Mouse (Mus musculus) liver, embryonic 14.5 days (tissue): Measurements from ENCODE around the gene Mst1. TPM values are rescaled to one million over a fixed set of nuclear protein-coding genes. Genes with fewer than 3 reads are reported as not detected.

Experiments
- ATAC-seq: fragments of 200-750 bp; cut with Nextera tagmentation; 2 replicates; pipeline ENCODE4 v1.8.0; 2017; ENCODE audit warnings: moderate number of reproducible peaks, mild to moderate bottlenecking, moderate library complexity; ENCODE audit not compliant: insufficient read depth
- DNase-seq, 3 experiments: peaks; one replicate each; pipeline ENCODE4 v3.0.0-alpha.2; 2012 to 2013; ENCODE audit warnings: low read depth in 3 of 3, low spot score in 3 of 3
- H3K27ac ChIP-seq: fragments of 300-500 bp; sonication (generic); 2 replicates; pipeline ENCODE4 v1.5.1; 2014; ENCODE audit warnings: moderate library complexity, mild to moderate bottlenecking, control low read depth, inconsistent platforms
- H3K27me3 ChIP-seq: fragments of 300-500 bp; sonication (generic); 2 replicates; pipeline ENCODE4 v1.6.1; 2014; ENCODE audit warnings: mild to moderate bottlenecking, low read length, moderate library complexity; ENCODE audit not compliant: control insufficient read depth, insufficient read depth
- H3K36me3 ChIP-seq: fragments of 300-500 bp; sonication (generic); replicated peaks from 2 replicates; pipeline ENCODE4 v1.6.1; 2014; ENCODE audit warnings: low read depth; ENCODE audit not compliant: control insufficient read depth, insufficient read depth
- H3K4me1 ChIP-seq, 2 experiments: fragments of 200-500 bp in 1 of 2; fragments of 300-500 bp in 1 of 2; sonication (generic) in 1 of 2; replicated peaks; 2 replicates each; pipeline ENCODE4 v1.6.1; 2012 to 2014; ENCODE audit warnings: antibody characterized with exemption in 1 of 2, inconsistent platforms in 1 of 2, low read length in 1 of 2; ENCODE audit not compliant: control insufficient read depth in 2 of 2, insufficient read depth in 2 of 2
- H3K4me2 ChIP-seq: fragments of 300-500 bp; sonication (generic); 2 replicates; pipeline ENCODE4 v1.6.1; 2014; ENCODE audit warnings: low read depth, mild to moderate bottlenecking, control low read depth, moderate library complexity
- H3K4me3 ChIP-seq, 2 experiments: fragments of 200-500 bp in 1 of 2; fragments of 300-500 bp in 1 of 2; sonication (generic) in 1 of 2; 2 replicates each; pipeline ENCODE4 v1.5.1; 2012 to 2014; ENCODE audit warnings: low read depth in 2 of 2, low read length in 2 of 2, mild to moderate bottlenecking in 2 of 2, control low read depth in 1 of 2, inconsistent platforms in 1 of 2, moderate library complexity in 1 of 2; ENCODE audit not compliant: insufficient read depth in 1 of 2
- H3K9ac ChIP-seq: fragments of 300-500 bp; sonication (generic); replicated peaks from 2 replicates; pipeline ENCODE4 v1.6.1; 2014; ENCODE audit warnings: mild to moderate bottlenecking, control low read depth, moderate library complexity
- H3K9me3 ChIP-seq: fragments of 300-500 bp; sonication (generic); 2 replicates; pipeline ENCODE4 v1.6.1; 2016; ENCODE audit warnings: low read length, mixed read lengths; ENCODE audit not compliant: control insufficient read depth
- CTCF ChIP-seq: IDR thresholded peaks from 2 replicates; pipeline ENCODE4 v1.5.1; 2016; ENCODE audit warnings: antibody characterized with exemption, low read depth, control low read depth
- EP300 ChIP-seq: IDR thresholded peaks from 2 replicates; pipeline ENCODE4 v1.6.1; 2016; ENCODE audit warnings: antibody characterized with exemption, low read depth
- WGBS: fragments of 180-500 bp; shearing (Covaris S2); extraction: QIAGEN DNeasy Blood & Tissue Kit; methylation state at CpG from one replicate; pipeline ENCODE4 v1.1.7; 2014; ENCODE audit not compliant: insufficient replicate concordance; 5-methylcytosine and 5-hydroxymethylcytosine counted together
- polyA plus RNA-seq, 2 experiments: library from polyadenylated mRNA; depleted of rRNA in 1 of 2; stranded (reverse) in 1 of 2; unstranded in 1 of 2; fragments of >200 nt; fragmentation: Nextera tagmentation in 1 of 2; extraction: Ambion mirVana in 1 of 2; gene quantifications; 2 replicates each; pipeline versions ENCODE4 v1.2.1 to v1.2.3; 2012 to 2014

Gene Mst1
- polyA plus RNA-seq, 2 experiments, result 21.0 to 24.1 TPM

DNA sequence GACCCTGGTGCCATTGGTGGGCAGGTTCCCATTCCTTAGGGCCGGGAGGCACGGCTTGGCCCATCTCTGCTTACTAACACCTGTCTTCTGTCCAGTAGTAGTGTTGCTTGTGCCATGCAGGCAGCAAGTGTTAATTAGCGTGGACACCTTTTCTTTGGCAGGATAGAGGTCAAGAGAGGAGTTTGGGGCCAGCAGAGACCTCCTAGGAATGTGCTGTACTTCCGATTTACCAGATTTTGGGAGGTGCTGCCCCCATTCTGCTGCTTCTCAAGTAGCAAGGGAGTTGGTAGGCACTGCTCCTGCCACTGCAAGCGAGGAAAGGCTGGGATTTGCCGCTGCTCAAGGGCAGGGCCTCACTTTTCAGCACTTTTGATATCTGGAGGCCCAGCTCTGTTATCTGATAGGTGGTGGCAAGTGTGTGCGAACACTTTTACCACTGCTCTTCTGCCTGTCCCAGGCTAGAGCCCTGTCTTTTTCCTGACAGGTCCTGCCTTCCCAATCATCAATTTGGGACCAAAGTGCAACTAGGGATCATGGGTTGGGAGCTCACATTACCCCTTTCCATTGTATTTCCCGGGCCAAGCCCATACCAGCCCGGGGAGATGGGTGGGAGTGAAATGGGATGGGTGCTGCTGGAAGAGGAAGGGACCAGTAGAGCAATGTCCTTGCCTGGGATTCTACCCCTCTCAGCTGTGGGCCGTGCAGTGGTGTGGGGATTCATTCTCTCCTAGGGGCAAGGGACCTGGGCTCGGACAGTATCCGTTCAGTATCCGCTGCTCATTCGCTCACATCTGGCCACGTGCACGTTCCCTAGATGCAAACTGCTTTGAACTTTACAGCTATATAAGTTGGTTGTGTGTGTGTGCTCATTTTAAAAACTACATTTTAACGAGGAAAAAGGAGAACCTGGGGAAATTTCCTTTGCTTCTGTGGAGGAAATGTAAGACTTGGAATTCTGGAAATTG, 32.4 kb upstream of the Mst1 start:
- no peaks in the 10 kb centered on the region for H3K27me3 ChIP-seq
- WGBS, result 34% methylated on average over 17 of the region's 17 CpGs
- peak overlapping the region; percentile 67 for H3K9ac ChIP-seq
- H3K4me3 ChIP-seq, result peak overlapping the region; percentile 57 to 66
- H3K4me1 ChIP-seq, result peaks cover 22 to 32% of the 10 kb centered on the region in 2 experiments
- H3K36me3 ChIP-seq, result peaks cover 62% of the 10 kb centered on the region
- ATAC-seq, result peak; percentile 9; the same call in 1 of the 2 replicates
- peak; percentile 52 to 63 (median 54) for DNase-seq
- H3K27ac ChIP-seq, result peak overlapping the region; percentile 92
- no peaks in the 10 kb centered on the region for H3K9me3 ChIP-seq
- peak overlapping the region; percentile 98 for H3K4me2 ChIP-seq
- TF ChIP-seq CTCF (no peak; the same call in 1 of the 2 replicates), EP300 (no peak)

DNA sequence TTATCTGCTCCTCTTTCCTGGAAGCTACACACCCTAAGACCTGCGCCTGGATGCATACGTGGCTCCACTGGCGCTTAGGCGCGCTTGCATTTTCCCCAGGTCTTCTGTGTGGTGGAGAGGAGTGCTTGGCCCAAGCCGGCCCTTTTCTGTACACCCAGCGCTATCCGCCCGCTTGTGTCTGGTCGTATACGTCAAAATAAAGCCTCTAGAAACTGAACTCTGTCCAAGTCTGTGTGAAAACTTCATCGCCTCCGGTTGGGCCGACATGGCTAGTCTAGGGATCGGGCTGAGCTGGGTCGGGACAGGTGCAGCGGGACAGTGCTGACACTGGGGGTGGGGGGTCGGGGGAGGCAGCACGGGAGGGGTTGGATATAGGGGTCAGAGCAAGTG, 31.7 kb upstream of the Mst1 start:
- H3K27me3 ChIP-seq, result no peaks in the 10 kb centered on the region
- peaks cover 22 to 36% of the 10 kb centered on the region in 2 experiments for H3K4me1 ChIP-seq
- WGBS, result 2% methylated on average over 19 of the region's 19 CpGs
- no peak for TF ChIP-seq CTCF
- TF ChIP-seq EP300, result no peak
- H3K27ac ChIP-seq, result peak overlapping the region; percentile 92
- peak overlapping the region; percentile 57 to 66 for H3K4me3 ChIP-seq
- H3K9me3 ChIP-seq, result no peaks in the 10 kb centered on the region
- DNase-seq (peak in 2 of 3 experiments; percentile 31 to 50), ATAC-seq (peak; percentile 9)
- H3K9ac ChIP-seq, result peak overlapping the region; percentile 67
- peak overlapping the region; percentile 98 for H3K4me2 ChIP-seq
- peaks cover 57% of the 10 kb centered on the region for H3K36me3 ChIP-seq

DNA sequence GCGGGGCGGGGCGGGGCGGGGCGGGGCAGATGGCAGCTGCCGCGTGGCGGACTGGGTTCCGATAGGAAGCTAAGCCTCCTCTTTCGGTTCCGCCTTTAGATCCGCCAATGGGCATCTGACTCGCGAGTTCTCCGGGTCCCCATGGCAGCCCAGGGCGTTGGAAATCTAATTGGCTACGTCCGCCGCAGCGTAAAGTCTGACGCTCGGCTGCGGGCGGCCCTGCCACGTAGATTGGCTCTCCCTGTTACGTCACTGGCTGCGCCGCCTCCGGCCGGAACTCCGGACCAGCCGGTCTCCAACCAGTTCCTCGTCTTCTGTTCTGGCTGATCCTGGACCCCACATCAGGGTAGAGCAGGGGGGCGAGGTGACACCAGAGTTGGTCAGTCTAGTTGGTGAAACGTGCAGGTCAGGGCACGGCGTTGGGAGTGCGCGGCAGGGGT, 31.2 kb upstream of the Mst1 start, which contains the start of gene Gmppb:
Gene Gmppb, plus strand, starts transcription at position 227 of the 440 bp plus-strand sequence.
- ATAC-seq, result peak; percentile 91
- H3K9me3 ChIP-seq, result no peaks in the 10 kb centered on the region
- no peaks in the 10 kb centered on the region for H3K27me3 ChIP-seq
- H3K4me3 ChIP-seq, result peak within 1 kb of the TSS; percentile 75 to 85
- under 1% methylated on average over 34 of the region's 39 CpGs for WGBS
- TF ChIP-seq EP300 (no peak), CTCF (no peak; the same call in 1 of the 2 replicates)
- H3K4me1 ChIP-seq, result peaks cover 22 to 36% of the 10 kb centered on the region in 2 experiments
- H3K9ac ChIP-seq, result peak within 1 kb of the TSS; percentile 74
- DNase-seq, result peak; percentile 98 to 99 (median 98)
- H3K36me3 ChIP-seq, result peaks cover 60% of the 10 kb centered on the region
- H3K4me2 ChIP-seq, result peak within 1 kb of the TSS; percentile 98
- H3K27ac ChIP-seq, result peak within 1 kb of the TSS; percentile 92

DNA sequence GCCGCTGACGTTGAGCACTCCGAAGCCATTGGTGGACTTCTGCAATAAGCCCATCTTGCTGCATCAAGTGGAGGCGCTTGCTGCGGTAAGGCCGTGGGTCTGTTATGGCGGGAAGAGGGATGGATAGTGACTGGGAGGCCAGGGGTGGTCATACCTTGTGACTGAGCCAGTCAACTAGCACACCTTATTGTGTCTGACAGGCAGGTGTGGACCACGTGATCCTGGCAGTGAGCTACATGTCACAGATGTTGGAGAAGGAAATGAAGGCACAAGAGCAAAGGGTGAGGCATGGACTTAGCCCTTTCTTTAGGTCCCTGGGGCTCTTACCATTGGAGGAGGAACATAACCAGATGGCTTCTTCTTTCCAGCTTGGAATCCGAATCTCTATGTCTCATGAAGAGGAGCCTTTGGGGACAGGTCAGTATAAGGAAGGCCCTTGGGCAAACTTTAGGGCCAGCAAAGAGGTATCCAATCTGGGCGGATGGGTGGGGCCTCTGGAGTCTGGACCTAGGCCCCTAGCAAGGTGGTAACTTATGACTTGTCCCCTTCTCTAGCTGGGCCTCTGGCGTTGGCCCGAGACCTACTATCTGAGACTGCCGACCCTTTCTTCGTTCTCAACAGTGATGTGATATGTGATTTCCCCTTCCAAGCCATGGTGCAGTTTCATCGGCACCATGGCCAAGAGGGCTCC, 30.5 kb upstream of the Mst1 start:
- peaks cover 64% of the 10 kb centered on the region for H3K36me3 ChIP-seq
- H3K27ac ChIP-seq, result peak overlapping the region; percentile 58
- DNase-seq (no peak), ATAC-seq (peak; percentile 0; the same call in 1 of the 2 replicates)
- TF ChIP-seq EP300 (no peak), CTCF (no peak)
- peak overlapping the region; percentile 74 for H3K9ac ChIP-seq
- H3K9me3 ChIP-seq, result no peaks in the 10 kb centered on the region
- H3K4me1 ChIP-seq, result peaks cover 22 to 36% of the 10 kb centered on the region in 2 experiments
- H3K27me3 ChIP-seq, result no peaks in the 10 kb centered on the region
- H3K4me2 ChIP-seq, result peak overlapping the region; percentile 98
- WGBS, result 32% methylated on average over 15 of the region's 15 CpGs
- H3K4me3 ChIP-seq, result peak overlapping the region; percentile 75 to 85
